Mouse (Mus musculus) hindlimb bud, embryonic 11.5 days (tissue): ENCODE data around the gene Ndn.
A peak's percentile ranks its signal among the peaks of the same experiment; 100 is the strongest.

ENCODE experiments used
- DNase-seq: peaks from one replicate; pipeline ENCODE4 v3.0.0-alpha.2; 2012; ENCODE audit warnings: low read depth, low spot score; ENCODE audit errors: extremely low spot score

The Ndn gene

GRCm38 (mm10) chr7:62346269-62346668, at the start of gene Ndn:
Gene Ndn (plus strand): TSS chr7:62346569.
- DNase-seq, result no peak

DNA sequence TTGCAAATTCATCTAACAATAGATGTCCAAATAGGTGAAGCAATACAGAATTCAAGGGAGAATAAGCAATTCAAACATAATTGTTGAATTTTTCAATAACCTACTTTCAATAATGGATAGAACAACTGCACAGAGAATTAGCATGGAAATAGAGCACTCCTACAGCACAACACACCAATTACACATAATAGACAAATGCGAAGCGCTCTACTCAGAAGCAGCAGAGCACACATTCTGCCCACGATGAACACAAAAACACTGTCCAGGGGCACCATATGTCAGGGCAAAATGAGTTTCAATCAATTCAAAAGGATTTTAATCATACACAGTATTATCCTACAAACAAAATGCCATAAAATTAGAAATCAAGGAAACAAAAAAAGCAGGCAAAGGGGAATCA, 43.9 kb upstream of the Ndn start:
- no peak for DNase-seq

DNA sequence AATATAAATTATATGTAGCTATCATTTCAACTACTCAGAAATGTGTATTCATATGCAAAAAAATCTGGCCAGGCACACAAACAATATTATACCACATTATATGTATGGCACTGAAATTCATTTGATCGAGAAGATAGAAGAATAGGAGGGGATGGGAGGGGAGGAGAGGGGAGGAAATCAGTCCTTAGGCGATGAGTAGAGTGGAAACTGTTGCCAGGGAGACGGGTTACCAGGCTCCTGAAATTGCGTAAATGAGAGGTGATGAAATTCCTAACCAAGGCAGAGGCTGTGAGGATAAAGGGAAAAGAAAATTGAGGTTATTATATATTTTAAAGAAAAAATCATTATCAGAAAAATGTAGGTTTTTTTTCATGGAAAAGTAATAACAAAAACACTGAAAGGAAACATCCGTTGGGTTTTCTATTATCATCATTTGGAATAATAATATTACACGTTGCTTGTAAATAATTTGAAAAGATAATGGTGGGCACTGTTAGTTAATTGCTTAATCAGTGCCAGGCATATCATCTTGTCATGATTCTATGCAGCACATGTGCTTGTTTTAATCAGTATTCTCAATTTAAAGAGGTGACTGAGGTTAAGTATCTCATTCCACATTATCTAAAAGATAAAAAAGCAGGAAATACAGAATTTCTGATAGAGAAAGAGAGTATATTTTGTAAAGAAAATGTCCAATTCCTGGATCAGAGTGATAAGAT, 39.3 kb upstream of the Ndn start:
- no peak for DNase-seq

- DNase-seq, result no peak
Observed at GRCm38 (mm10) chr7:62316793-62317192, 29.6 kb upstream of the Ndn start.

DNA sequence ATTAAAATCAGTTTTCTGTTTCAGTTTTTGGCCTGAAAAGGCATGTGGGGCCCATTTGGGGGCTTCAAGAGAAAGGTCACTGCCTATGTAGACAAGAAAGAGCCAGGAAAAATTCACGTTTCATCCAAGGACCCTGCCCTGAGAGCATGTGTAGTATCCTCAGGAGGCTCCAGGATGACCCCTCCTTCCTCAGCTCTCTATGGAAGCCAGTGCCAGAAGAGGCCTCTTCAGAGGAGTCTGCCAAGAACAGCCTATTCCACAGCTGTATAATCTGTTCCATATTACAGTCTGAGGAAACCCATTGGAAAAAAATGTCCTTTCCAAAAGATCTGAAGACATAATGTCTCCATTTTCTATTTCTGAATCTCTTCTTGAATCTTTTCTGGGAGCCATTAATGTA, 958 bp upstream of the Ndn start:
- DNase-seq, result no peak

DNA sequence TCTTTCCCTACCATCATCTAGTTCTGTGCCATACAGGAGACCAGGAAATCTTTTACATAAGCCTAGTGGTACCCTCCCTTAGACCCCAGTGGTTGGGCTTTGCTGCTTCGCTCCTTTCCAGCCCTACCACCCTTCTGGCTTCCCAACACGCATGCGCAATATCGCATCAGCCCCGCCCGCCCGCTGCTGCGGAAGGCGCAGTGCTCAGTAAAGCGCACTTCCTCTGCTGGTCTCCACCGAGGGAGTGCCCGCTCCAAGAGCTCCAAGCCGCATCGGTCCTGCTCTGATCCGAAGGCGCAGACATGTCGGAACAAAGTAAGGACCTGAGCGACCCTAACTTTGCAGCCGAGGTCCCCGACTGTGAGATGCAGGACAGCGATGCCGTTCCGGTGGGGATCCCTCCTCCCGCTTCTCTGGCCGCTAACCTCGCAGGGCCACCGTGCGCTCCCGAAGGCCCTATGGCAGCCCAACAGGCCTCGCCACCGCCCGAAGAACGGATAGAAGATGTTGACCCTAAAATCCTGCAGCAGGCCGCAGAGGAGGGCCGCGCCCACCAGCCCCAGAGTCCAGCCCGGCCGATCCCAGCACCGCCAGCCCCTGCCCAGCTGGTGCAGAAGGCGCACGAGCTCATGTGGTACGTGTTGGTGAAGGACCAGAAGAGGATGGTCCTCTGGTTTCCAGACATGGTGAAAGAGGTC, 1.9 kb downstream of the Ndn start:
- DNase-seq, result peak; percentile 33

GRCm38 (mm10) chr7:62348804-62349190, 2.4 kb downstream of the Ndn start:
- DNase-seq, result no peak

DNA sequence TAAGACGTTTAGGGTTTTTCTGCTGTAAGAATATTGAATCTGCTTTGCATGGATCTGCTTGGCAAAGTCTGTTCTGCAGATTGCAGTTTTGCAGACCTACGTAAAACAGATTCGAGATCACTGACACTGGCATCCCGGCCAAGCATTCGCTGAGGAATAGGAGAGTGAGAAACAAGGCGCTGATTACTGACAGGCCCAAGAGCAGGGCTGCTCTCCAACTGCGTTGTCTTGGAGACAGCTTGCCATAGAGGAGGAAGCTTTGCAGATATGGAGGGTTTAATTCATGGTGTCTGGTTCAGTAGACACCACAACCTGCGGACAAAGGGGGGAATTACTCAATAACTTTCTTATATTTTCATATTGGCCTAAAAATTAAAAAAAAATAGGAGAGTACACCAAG, 4.9 kb downstream of the Ndn start:
- DNase-seq, result no peak

DNA sequence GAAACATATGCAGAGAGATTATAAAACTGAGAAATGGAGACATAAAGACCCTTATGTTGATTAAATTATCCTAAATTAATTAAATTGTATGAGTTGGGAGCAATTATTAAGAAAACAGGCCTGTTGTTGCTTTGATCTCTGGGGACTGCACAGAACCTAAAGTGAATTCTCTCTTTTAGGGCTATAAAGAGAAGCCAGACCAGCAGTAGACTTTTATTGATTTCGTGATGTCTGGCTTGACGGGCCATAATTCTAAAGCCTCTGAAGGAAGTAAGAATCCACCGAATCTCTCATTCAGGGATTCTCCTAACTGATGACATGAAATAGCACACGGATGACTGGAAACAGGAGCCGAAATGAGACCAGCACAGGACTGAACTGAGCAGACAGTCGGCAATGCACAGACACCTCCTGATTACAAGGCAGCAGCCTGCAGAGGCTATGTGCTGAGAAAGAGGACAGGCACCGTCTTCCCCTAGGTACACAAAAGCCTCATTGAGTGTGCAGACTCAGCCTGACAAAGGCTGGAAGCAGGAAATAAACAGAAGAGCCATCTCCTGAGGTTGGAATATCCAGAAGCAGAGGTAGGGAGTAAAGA, 18.8 kb downstream of the Ndn start:
- no peak for DNase-seq

- no peak for DNase-seq
Observed at GRCm38 (mm10) chr7:62366730-62367129, 20.4 kb downstream of the Ndn start.

GRCm38 (mm10) chr7:62375658-62376057, 29.3 kb downstream of the Ndn start:
- no peak for DNase-seq

DNA sequence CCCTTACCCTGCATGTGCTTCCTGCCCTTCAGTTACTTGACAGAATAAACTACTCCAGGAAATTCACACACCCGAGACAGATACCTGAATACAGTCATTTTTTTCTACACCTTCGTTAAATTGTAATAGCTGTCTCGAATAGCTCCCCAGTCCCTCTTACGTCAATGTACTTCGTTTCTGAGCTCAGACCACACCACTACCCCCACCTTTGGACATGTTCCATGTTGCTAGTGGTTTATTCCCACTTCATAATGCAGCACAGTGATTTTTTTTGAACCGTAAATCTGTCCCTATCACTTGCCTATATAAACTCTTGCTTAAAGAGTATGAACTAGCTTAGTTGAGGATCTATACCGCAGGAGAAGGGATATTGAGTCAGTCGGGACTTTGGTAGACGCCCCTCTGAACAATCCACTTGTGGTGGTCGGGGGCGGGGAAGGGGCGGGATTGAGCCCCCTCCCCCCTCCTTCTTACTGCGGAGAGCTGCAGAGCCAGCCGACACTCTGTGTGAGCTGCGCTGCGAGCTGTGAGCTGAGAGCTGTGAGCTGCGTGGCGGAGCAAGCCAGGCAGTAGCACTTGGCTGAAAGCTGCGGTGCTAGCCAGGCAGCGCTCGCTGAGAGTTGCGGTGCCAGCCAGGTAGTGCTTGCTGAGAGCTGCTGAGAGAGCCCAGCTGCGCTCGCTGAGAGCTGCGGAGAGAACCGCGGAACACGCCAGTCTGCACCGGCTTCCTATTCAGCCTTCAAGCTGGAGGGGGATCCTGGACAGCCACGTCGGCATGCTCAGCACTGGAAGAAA, 30.3 kb downstream of the Ndn start, which contains the start of gene Magel2:
TSS of gene Magel2 (plus strand) at position 501 of the 795 bp plus-strand sequence.
- peak; percentile 56 for DNase-seq

DNA sequence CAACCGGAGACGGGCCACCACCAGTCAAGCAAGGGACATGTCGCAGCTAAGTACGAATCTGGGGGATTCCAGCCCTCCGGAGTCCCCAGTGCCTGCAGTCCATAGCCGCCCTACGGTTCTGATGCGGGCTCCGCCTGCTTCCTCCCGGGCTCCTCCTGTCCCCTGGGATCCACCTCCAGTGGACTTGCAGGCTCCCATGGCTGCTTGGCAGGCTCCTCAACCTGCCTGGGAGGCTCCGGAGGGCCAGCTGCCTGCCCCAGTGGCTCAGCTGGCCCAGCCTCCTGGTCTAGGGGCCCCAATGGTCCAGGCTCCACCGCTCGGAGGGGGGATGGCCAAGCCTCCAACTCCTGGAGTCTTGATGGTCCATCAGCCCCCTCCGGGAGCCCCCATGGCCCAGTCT, 30.9 kb downstream of the Ndn start:
- DNase-seq, result no peak

- no peak for DNase-seq
Observed at GRCm38 (mm10) chr7:62378529-62378928, 32.2 kb downstream of the Ndn start.

- DNase-seq, result no peak
Observed at GRCm38 (mm10) chr7:62382391-62382790, 36.0 kb downstream of the Ndn start.

GRCm38 (mm10) chr7:62388291-62388690, 41.9 kb downstream of the Ndn start:
- DNase-seq, result no peak

DNA sequence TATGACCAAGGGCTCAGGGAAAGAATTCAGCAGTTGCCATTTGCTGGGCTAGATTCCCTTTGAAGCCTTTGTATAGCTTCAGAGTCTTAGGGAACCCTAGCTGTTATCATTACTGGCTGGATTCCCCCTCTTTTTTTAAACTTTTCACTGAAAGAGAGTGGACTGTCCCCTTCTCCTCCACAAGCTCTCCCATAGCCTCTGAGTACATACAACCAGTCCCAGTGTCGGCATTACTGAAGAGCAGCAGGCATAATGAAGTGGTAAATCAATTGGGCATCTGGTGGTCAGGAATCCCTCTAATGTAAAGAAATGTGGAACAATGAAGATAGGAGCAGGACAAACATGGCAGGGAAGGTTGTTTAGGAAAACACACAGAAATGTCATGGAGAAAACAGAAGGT, 45.8 kb downstream of the Ndn start:
- no peak for DNase-seq
